Mouse (Mus musculus) E14TG2a.4 (cell line): Measurements from ENCODE around the gene Shisa9.

Experiments used
- CTCF ChIP-seq: conservative IDR thresholded peaks from 2 replicates; pipeline ENCODE4 v1.5.1; 2014; ENCODE audit warnings: low read length
- NANOG ChIP-seq: IDR thresholded peaks from 2 replicates; pipeline ENCODE4 v1.6.1; 2014; ENCODE audit warnings: borderline replicate concordance, low read length, mixed read lengths
- POU5F1 ChIP-seq: IDR thresholded peaks from 2 replicates; pipeline ENCODE4 v1.6.1; 2014; ENCODE audit warnings: low read length, borderline replicate concordance

- TF ChIP-seq CTCF = no peak
- TF ChIP-seq NANOG = no peak
- no peak for TF ChIP-seq POU5F1
Measured at GRCm38 (mm10) chr16:12206421-12206950, 222.6 kb downstream of the Shisa9 start.
